Mouse (Mus musculus): Measurements from ENCODE around the gene Gm36210. TPM values are rescaled to one million over a fixed set of nuclear protein-coding genes. Genes with fewer than 3 reads are reported as not detected.

Gene Gm36210
- total and polyA plus RNA-seq, 3 experiments, result 0.15 to 0.97 TPM; not detected in 1

GRCm38 (mm10) chr7:4936832-4937231 lies 30.5 kb upstream of the Gm36210 start:
- no peaks in the 10 kb centered on the region for H3K27me3 ChIP-seq (ENCODE audit: control insufficient read depth in 1 of 2, insufficient read depth in 2 of 2, low read length in 2 of 2)
- H3K79me2 ChIP-seq (ENCODE audit: control insufficient read depth, insufficient read depth, low read length, poor library complexity), result no peaks in the 10 kb centered on the region
- no peak for DNase-seq (ENCODE audit: low read depth, low spot score)
- TF ChIP-seq NRF1 (IDR thresholded peaks at IDR 0.05; ENCODE audit: insufficient read depth, low read depth, low read length, poor library complexity, severe bottlenecking), result no peak
- TF ChIP-seq TAL1 (IDR thresholded peaks at IDR 0.05; ENCODE audit: low read length), result no peak
- no peak for TF ChIP-seq SIN3A (IDR thresholded peaks at IDR 0.05; ENCODE audit: low read length)
- no peak for TF ChIP-seq ZKSCAN1 (IDR thresholded peaks at IDR 0.05; ENCODE audit: low read depth, low read length)
- TF ChIP-seq GABPA (IDR thresholded peaks at IDR 0.05; ENCODE audit: low read depth, low read length), result no peak
- no peak for TF ChIP-seq MEF2A (IDR thresholded peaks at IDR 0.05; ENCODE audit: extremely low read depth, insufficient replicate concordance, low read depth, low read length, poor library complexity, severe bottlenecking)
- no peak for TF ChIP-seq RCOR1 (IDR thresholded peaks at IDR 0.05; ENCODE audit: low read depth, low read length)
- no peak for TF ChIP-seq CHD2 (IDR thresholded peaks at IDR 0.05; ENCODE audit: low read length)
- no peak for TF ChIP-seq TCF12 (IDR thresholded peaks at IDR 0.05; ENCODE audit: low read depth, low read length)
- no peak for TF ChIP-seq RAD21 (IDR thresholded peaks at IDR 0.05; ENCODE audit: low read depth, low read length)
- no peak for TF ChIP-seq GATA1 (IDR thresholded peaks at IDR 0.05; ENCODE audit: low read depth, low read length)
- no peaks in the 10 kb centered on the region for H3K36me3 ChIP-seq (ENCODE audit: control insufficient read depth in 1 of 2, insufficient read depth in 2 of 2, low read length in 2 of 2)
- H3K4me3 ChIP-seq (ENCODE audit: control insufficient read depth in 1 of 2, insufficient read depth in 1 of 2, low read depth in 2 of 2, low read length in 2 of 2), result no peak overlapping the region
- no peaks in the 10 kb centered on the region for H3K9me3 ChIP-seq (replicated peaks; ENCODE audit: insufficient read depth, low read length)
- no peak overlapping the region for H3K9ac ChIP-seq (ENCODE audit: control insufficient read depth, low read depth, low read length, poor library complexity, severe bottlenecking)
- H3K27ac ChIP-seq (ENCODE audit: control insufficient read depth, low read depth, low read length), result no peak overlapping the region
- no peaks in the 10 kb centered on the region for H3K4me1 ChIP-seq (ENCODE audit: control insufficient read depth in 1 of 2, insufficient read depth in 2 of 2, low read length in 2 of 2)

- Histone ChIP-seq H3K4me3 (ENCODE audit: control insufficient read depth in 1 of 2, insufficient read depth in 1 of 2, low read depth in 2 of 2, low read length in 2 of 2) (no peak overlapping the region), H3K36me3 (ENCODE audit: control insufficient read depth in 1 of 2, insufficient read depth in 2 of 2, low read length in 2 of 2) (no peaks in the 10 kb centered on the region), H3K9ac (ENCODE audit: control insufficient read depth, low read depth, low read length, poor library complexity, severe bottlenecking) (no peak overlapping the region), H3K79me2 (ENCODE audit: control insufficient read depth, insufficient read depth, low read length, poor library complexity) (no peaks in the 10 kb centered on the region), H3K27me3 (ENCODE audit: control insufficient read depth in 1 of 2, insufficient read depth in 2 of 2, low read length in 2 of 2) (peaks cover 0 to 2% of the 10 kb centered on the region in 2 experiments; a peak in 3 of 4 replicates), H3K4me1 (ENCODE audit: control insufficient read depth in 1 of 2, insufficient read depth in 2 of 2, low read length in 2 of 2) (no peaks in the 10 kb centered on the region), H3K9me3 (replicated peaks; ENCODE audit: insufficient read depth, low read length) (no peaks in the 10 kb centered on the region), H3K27ac (ENCODE audit: control insufficient read depth, low read depth, low read length) (no peak overlapping the region)
- peak; percentile 52 for DNase-seq (ENCODE audit: low read depth, low spot score)
- peak; percentile 62 for TF ChIP-seq SMC3 (IDR thresholded peaks at IDR 0.05; ENCODE audit: low read depth, low read length)
- peak; percentile 40 to 53 (median 48) for TF ChIP-seq CTCF (IDR thresholded peaks at IDR 0.05 in 2 of 3, conservative IDR thresholded peaks at IDR 0.05 in 1 of 3; ENCODE audit: control insufficient read depth in 1 of 3, insufficient read depth in 1 of 3, low read depth in 2 of 3, low read length in 3 of 3, poor library complexity in 1 of 3, severe bottlenecking in 1 of 3)
- peak; percentile 31 for TF ChIP-seq RAD21 (IDR thresholded peaks at IDR 0.05; ENCODE audit: low read depth, low read length)
- TF ChIP-seq EP300 (IDR thresholded peaks at IDR 0.05; ENCODE audit: low read depth in 1 of 2, low read length in 2 of 2), result no peak
- 0 out of 2 replicates have a peak, but pooled peaks have one; percentile 20 for TF ChIP-seq ZC3H11A (IDR thresholded peaks at IDR 0.05; ENCODE audit: low read depth, low read length)
These were observed 28.0 kb upstream of the Gm36210 start for GRCm38 (mm10) chr7:4934160-4934914.

Data from MEL (cell line).